Mouse (Mus musculus): ENCODE results near the gene Eng.

Eng gene

DNA sequence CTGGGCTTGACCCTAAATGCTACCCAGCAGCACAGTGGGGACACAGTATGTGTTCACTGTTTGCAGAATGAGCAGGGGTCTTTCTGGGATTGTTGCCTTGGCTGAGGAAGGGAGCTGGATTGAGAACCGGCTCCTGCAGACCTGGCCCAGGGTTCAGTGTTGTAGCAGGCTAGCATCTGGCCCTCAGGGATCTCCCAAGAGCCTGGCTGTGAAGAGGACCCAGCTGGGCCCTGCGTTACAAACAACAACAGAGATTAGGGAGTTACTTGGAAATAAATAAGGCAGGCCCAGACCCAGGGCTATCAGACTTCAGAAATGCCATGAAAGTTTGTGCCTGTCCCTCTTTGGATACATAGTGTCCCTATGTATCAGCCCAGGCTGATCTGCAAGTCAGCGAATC lies 748 bp upstream of the Eng start:
- DNase-seq, result no peak

DNA sequence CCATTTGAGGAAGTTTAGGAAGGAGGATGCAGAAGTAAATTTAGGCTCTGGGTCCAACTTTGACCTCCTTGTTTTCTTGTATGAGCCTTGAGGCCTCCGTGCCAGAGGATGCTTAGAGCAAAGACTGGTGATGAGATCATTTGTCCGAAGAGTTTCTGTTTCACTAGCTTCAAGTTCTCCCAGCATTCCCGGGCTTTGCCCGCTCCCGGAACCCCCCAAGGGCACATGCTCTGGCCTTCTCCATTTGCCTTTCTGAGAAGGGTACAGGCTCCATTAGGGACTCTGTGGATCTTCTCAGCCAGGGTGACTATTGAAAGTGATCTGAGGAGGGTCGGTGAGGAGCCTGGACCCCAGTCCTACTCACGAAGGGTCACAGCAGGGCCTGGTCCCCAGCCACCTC lies 971 bp downstream of the Eng start:
- no peak for DNase-seq

DNA sequence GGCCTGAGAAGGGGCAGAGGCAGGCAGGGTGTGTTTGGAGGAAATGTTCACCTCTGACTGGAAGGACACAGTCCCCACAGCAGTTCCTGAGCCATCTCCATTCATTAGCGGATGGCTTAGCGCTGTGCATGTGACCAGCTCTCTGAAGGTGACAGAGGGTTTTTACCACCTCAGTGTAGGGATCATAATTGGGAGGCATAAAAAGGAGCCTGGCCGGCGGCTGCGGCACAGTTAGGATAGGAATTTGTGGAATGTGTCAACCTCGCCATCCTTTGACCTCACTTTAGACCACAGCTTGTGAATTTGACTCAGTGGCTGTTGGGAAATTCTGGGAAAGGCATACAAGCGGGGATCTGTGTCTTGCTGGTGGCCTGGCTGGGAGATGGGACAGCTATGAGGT lies 7.4 kb downstream of the Eng start:
- no peak for DNase-seq

GRCm38 (mm10) chr2:32654743-32655393 lies 8.5 kb downstream of the Eng start:
- DNase-seq, result no peak

DNA sequence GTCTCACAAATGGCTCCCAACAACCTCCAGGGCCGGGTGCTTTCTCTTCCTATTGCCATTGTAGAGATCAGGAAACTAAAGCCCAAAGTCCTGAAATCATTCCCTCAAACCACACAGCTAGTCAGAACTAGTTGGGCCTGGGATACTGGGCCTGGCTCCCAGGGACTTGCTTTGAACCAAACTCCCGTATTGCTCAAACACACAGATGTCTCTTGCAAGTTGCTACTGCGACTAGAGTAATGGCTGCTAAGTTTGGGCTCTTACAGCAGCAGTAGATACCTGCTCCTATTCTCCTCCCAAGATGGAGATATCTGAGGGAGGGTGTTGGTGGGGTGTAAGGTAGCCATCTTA lies 9.0 kb downstream of the Eng start:
- DNase-seq, result no peak

GRCm38 (mm10) chr2:32655826-32656225 lies 9.4 kb downstream of the Eng start:
- DNase-seq, result no peak

GRCm38 (mm10) chr2:32658873-32659272 lies 12.5 kb downstream of the Eng start:
- no peak for DNase-seq

- no peak for DNase-seq
Observed at GRCm38 (mm10) chr2:32661509-32662107, 15.2 kb downstream of the Eng start.

DNA sequence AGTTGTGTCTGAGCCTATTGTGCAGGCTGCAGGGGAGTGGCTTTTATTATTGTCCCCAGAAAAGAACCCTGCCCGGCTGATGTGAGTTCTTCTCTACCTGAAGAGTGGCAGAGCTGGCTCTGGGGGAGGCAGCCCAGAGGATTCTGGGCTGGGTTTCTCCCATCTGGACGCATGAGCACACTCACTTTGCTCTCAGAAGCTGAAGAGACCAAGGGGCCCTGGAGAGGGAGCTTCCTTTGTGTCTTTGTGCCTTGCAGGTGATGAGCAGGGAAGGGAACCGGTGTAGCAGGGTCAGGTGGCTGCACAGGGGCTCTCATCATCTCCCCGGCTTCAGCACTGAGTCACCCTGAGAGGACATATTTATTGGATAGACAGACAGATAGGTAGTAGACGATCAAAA lies 15.9 kb downstream of the Eng start:
- DNase-seq, result no peak

DNA sequence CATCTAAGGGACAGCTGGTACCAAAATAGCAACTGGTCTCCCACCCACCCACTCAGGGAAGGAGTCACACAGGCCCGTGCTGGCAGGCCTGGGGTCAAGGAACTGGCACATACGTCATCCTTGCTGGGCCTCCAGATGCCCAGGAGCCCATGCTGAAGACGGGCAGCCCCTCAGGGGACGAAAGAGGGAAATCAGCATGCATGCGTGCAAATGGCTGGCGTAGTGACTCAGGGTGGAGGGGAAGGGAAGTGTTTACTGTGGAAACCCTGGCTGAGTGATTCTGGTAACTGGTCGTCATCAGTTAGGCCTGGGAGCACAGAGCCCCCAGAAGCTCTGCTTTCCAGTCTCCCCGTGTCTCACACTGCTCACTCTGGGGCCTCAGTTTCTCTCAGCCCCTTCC lies 18.9 kb downstream of the Eng start:
- DNase-seq, result no peak

GRCm38 (mm10) chr2:32665853-32666252 lies 19.5 kb downstream of the Eng start:
- no peak for DNase-seq

GRCm38 (mm10) chr2:32667775-32668174 lies 21.4 kb downstream of the Eng start:
- no peak for DNase-seq

- no peak for DNase-seq
Observed at GRCm38 (mm10) chr2:32668176-32668575, 21.8 kb downstream of the Eng start.

GRCm38 (mm10) chr2:32669876-32670275 lies 23.5 kb downstream of the Eng start:
- DNase-seq, result no peak

- no peak for DNase-seq
Observed at GRCm38 (mm10) chr2:32671147-32671546, 24.8 kb downstream of the Eng start.

DNA sequence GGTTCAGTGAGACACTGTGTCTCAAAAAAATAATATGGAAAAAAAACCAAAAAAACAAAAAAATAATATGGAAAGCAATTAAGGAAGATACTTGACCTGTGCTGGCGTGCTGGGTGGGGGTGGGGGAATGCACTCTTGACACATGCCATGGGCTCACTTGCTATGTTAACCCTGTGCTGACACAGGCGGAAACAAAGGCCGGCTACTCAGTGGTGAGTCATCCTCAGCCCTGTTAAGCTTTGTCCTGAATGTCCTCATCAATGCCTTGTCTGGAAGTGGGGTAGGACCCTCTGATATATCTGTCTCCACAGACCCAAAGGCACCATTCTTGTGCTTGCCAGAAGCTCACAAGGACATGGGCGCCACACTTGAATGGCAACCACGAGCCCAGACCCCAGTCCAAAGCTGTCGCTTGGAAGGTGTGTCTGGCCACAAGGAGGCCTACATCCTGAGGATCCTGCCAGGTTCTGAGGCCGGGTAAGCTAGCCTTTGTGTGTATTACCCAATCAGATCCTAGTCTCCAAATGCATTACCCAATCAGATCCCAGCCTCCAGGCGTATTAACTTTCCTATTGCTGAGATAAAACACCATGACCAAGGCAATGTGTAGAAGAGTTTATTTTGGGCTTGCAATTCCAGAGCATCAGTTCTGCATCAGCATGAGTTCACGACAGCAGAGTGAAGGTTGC lies 25.7 kb downstream of the Eng start:
- no peak for DNase-seq

GRCm38 (mm10) chr2:32673176-32673917 lies 27.0 kb downstream of the Eng start:
- DNase-seq, result no peak

- no peak for DNase-seq
Observed at GRCm38 (mm10) chr2:32676821-32677220, 30.4 kb downstream of the Eng start.

DNA sequence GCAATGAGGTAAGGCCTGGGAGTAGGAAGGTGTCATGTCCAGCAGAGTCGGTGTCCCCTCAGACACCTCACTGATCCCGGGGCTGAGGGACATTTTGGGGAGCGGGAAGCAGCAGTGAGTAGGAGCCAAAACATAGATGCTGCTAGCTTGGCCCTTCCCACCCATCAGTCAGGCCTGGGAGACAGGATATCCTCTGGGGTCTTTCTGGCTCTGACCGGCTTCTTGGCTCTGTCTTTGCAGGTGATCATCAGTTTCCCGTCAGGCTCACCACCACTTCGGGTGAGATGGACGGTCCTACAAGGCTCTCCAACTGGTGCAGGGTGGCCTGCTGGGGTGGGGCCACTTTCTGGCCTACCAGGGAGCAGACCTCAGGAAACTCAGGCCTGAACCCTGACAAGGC lies 31.3 kb downstream of the Eng start:
- DNase-seq, result no peak

- no peak for DNase-seq
Observed at GRCm38 (mm10) chr2:32680051-32680451, 33.7 kb downstream of the Eng start.

DNA sequence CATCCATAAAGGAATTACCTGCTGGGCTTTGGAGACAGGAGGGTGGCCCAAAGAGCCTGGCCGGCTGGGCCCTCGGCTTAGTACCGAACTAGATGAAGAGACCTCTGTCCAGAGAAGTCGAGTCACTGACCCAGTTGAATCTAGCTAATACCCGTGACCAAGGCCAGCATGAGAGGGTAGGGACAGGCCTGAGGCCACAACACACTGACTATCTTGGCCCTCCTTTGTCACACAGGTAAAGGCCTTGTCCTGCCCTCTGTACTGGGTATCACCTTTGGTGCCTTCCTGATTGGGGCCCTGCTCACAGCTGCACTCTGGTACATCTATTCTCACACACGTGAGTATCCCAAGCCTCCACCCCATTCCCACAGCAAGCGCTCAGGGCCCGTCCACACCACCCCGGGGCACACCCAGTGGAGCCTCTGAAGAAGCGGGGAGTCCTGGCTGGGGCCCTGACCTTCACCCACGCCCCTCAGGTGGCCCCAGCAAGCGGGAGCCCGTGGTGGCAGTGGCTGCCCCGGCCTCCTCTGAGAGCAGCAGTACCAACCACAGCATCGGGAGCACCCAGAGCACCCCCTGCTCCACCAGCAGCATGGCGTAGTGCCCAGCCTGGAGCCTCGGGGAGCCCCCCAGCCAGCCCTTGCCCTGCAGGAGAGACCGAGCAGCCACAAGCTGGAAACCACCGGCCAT lies 34.7 kb downstream of the Eng start:
- no peak for DNase-seq

GRCm38 (mm10) chr2:32681754-32682153 lies 35.4 kb downstream of the Eng start:
- no peak for DNase-seq

DNA sequence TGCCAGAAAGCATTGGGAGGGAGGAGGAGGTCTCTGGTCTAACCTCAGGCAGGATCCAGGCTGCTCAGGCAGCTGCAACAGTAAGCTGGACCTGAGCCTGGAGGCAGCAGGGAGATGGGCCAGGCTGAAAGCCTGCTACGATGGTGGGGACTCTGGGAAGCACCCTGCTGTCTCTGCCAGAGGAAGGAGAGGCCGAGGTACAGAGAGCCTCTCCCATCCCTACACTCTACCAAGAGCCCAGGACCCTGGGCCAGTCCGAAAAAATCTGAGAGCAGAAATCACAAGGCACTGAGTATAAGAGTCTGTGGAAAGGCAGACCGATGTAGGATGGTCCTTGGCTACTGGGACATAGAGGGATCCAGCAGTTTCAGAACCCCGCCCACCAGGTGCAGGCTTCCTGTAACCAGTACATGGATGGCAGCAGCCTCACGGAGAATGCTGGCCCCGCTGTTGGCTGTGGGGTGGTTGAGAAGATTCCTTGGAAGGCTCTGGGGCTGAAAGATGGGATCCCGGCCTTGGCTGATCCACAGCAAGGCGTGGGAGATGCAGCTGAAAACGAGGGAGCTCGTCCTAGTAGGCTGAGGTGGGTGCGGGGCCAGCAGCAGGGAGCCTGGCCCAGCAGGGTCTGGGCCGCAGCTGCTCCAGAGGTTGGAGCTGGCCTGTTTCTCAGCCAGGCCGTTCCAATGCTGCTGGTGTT lies 36.5 kb downstream of the Eng start:
- DNase-seq, result no peak

Measured in cerebellum, adult 18-20 months (tissue).